Mouse (Mus musculus) neural tube, embryonic 12.5 days (tissue): ENCODE results near the gene Tfap4. TPM values are rescaled to one million over a fixed set of nuclear protein-coding genes. Genes with fewer than 3 reads are reported as not detected.
A peak's percentile ranks its signal among the peaks of the same experiment; 100 is the strongest.

Experiments used
- ATAC-seq: fragments of 200-750 bp; cut with Nextera tagmentation; 2 replicates; pipeline ENCODE4 v1.8.0; 2017; ENCODE audit warnings: low read depth, mild to moderate bottlenecking, moderate TSS enrichment, moderate library complexity; ENCODE audit not compliant: low FRiP score
- H3K27ac ChIP-seq: fragments of 300-500 bp; sonication (generic); 2 replicates; pipeline ENCODE4 v1.5.1; 2016
- H3K27me3 ChIP-seq: fragments of 300-500 bp; sonication (generic); replicated peaks from 2 replicates; pipeline ENCODE4 v1.6.1; 2016; ENCODE audit warnings: mild to moderate bottlenecking
- H3K36me3 ChIP-seq: fragments of 300-500 bp; sonication (generic); 2 replicates; pipeline ENCODE4 v1.6.1; 2016; ENCODE audit warnings: mild to moderate bottlenecking
- H3K4me1 ChIP-seq: fragments of 300-500 bp; sonication (generic); 2 replicates; pipeline ENCODE4 v1.6.1; 2016
- H3K4me2 ChIP-seq: fragments of 300-500 bp; sonication (generic); replicated peaks from 2 replicates; pipeline ENCODE4 v1.6.1; 2016; ENCODE audit warnings: mild to moderate bottlenecking
- H3K4me3 ChIP-seq: fragments of 300-500 bp; sonication (generic); 2 replicates; pipeline ENCODE4 v1.5.1; 2016
- H3K9ac ChIP-seq: fragments of 300-500 bp; sonication (generic); 2 replicates; pipeline ENCODE4 v1.6.1; 2016; ENCODE audit warnings: mild to moderate bottlenecking
- H3K9me3 ChIP-seq: fragments of 300-500 bp; sonication (generic); 2 replicates; pipeline ENCODE4 v1.6.1; 2016; ENCODE audit warnings: mild to moderate bottlenecking
- WGBS: fragments of 180-500 bp; shearing (Covaris S2); methylation state at CpG from one replicate; pipeline ENCODE4 v1.1.7; 2016; 5-methylcytosine and 5-hydroxymethylcytosine counted together
- polyA plus RNA-seq: library from polyadenylated mRNA; unstranded; fragments of >200 nt; fragmentation: Nextera tagmentation; extraction: Ambion mirVana; gene quantifications from 2 replicates; pipeline ENCODE4 v1.2.1, GENCODE M21; 2016

The Tfap4 gene
- polyA plus RNA-seq, 1 experiment from 2014 or later: 14.2 TPM

GRCm38 (mm10) chr16:4560145-4560952 lies 695 bp upstream of the Tfap4 start:
- Histone ChIP-seq H3K4me3 (peak overlapping the region; percentile 74), H3K4me1 (peaks cover 22% of the 10 kb centered on the region), H3K9me3 (no peaks in the 10 kb centered on the region), H3K36me3 (no peaks in the 10 kb centered on the region; the same call in 1 of the 2 replicates), H3K27me3 (no peaks in the 10 kb centered on the region), H3K4me2 (peak overlapping the region; percentile 87), H3K27ac (peak overlapping the region; percentile 32; the same call in 1 of the 2 replicates), H3K9ac (peak overlapping the region; percentile 79)
- 1% methylated on average over 43 of the region's 43 CpGs for WGBS
- ATAC-seq: peak; percentile 23

GRCm38 (mm10) chr16:4558980-4559631 lies 548 bp downstream of the Tfap4 start:
- peaks cover 22% of the 10 kb centered on the region for H3K4me1 ChIP-seq
- peak; percentile 48 for ATAC-seq
- H3K9ac ChIP-seq: peak overlapping the region; percentile 79
- WGBS: 0% methylated on average over 43 of the region's 43 CpGs
- peak overlapping the region; percentile 74 for H3K4me3 ChIP-seq
- no peaks in the 10 kb centered on the region; the same call in 1 of the 2 replicates for H3K36me3 ChIP-seq
- H3K27me3 ChIP-seq: no peaks in the 10 kb centered on the region
- peak overlapping the region; percentile 87 for H3K4me2 ChIP-seq
- no peaks in the 10 kb centered on the region for H3K9me3 ChIP-seq
- H3K27ac ChIP-seq: peak overlapping the region; percentile 77

- H3K27ac ChIP-seq: peak overlapping the region; percentile 77
- H3K36me3 ChIP-seq: no peaks in the 10 kb centered on the region; the same call in 1 of the 2 replicates
- peak overlapping the region; percentile 87 for H3K4me2 ChIP-seq
- H3K4me1 ChIP-seq: peaks cover 22% of the 10 kb centered on the region
- 0% methylated on average over 38 of the region's 38 CpGs for WGBS
- ATAC-seq: peak; percentile 94
- H3K4me3 ChIP-seq: peak overlapping the region; percentile 74
- H3K9me3 ChIP-seq: no peaks in the 10 kb centered on the region
- H3K27me3 ChIP-seq: no peaks in the 10 kb centered on the region
- H3K9ac ChIP-seq: peak overlapping the region; percentile 79
These were observed 1.2 kb downstream of the Tfap4 start for GRCm38 (mm10) chr16:4558384-4558979.

- Histone ChIP-seq H3K27me3 (no peaks in the 10 kb centered on the region), H3K4me2 (peak overlapping the region; percentile 87), H3K36me3 (no peaks in the 10 kb centered on the region; the same call in 1 of the 2 replicates), H3K9me3 (no peaks in the 10 kb centered on the region), H3K27ac (peak overlapping the region; percentile 77), H3K4me1 (peaks cover 23% of the 10 kb centered on the region), H3K9ac (peak overlapping the region; percentile 79), H3K4me3 (peak overlapping the region; percentile 74)
- ATAC-seq: peak; percentile 65
- 1% methylated on average over 19 of the region's 19 CpGs for WGBS
These were observed 1.7 kb downstream of the Tfap4 start for GRCm38 (mm10) chr16:4557949-4558348.

- WGBS: 84% methylated on average over 1 of the region's 1 CpGs
- Histone ChIP-seq H3K4me1 (peaks cover 30% of the 10 kb centered on the region), H3K4me3 (no peak overlapping the region), H3K9me3 (no peaks in the 10 kb centered on the region), H3K27ac (no peak overlapping the region), H3K27me3 (no peaks in the 10 kb centered on the region), H3K4me2 (peak overlapping the region; percentile 87), H3K36me3 (no peaks in the 10 kb centered on the region; the same call in 1 of the 2 replicates), H3K9ac (peak overlapping the region; percentile 26; the same call in 1 of the 2 replicates)
- ATAC-seq: no peak
These were observed 2.6 kb downstream of the Tfap4 start for GRCm38 (mm10) chr16:4557085-4557484.

GRCm38 (mm10) chr16:4555555-4555954 lies 4.1 kb downstream of the Tfap4 start:
- H3K4me2 ChIP-seq: no peak overlapping the region
- H3K36me3 ChIP-seq: peaks cover 8% of the 10 kb centered on the region; the same call in 1 of the 2 replicates
- no peaks in the 10 kb centered on the region for H3K9me3 ChIP-seq
- no peak overlapping the region for H3K4me3 ChIP-seq
- H3K4me1 ChIP-seq: peaks cover 28% of the 10 kb centered on the region
- no peak for ATAC-seq
- no peaks in the 10 kb centered on the region for H3K27me3 ChIP-seq
- H3K9ac ChIP-seq: no peak overlapping the region
- no peak overlapping the region for H3K27ac ChIP-seq
- WGBS: 100% methylated on average over 1 of the region's 1 CpGs

GRCm38 (mm10) chr16:4552829-4553550 lies 6.7 kb downstream of the Tfap4 start:
- Histone ChIP-seq H3K4me2 (peak overlapping the region; percentile 20; the same call in 1 of the 2 replicates), H3K9ac (no peak overlapping the region), H3K4me3 (no peak overlapping the region), H3K9me3 (no peaks in the 10 kb centered on the region), H3K4me1 (peaks cover 23% of the 10 kb centered on the region), H3K36me3 (peaks cover 21% of the 10 kb centered on the region), H3K27me3 (no peaks in the 10 kb centered on the region), H3K27ac (no peak overlapping the region)
- 58% methylated on average over 6 of the region's 6 CpGs for WGBS
- ATAC-seq: no peak

GRCm38 (mm10) chr16:4551885-4552284 lies 7.8 kb downstream of the Tfap4 start:
- WGBS: 90% methylated on average over 12 of the region's 12 CpGs
- Histone ChIP-seq H3K9ac (no peak overlapping the region), H3K27me3 (no peaks in the 10 kb centered on the region), H3K4me1 (peaks cover 12% of the 10 kb centered on the region), H3K27ac (no peak overlapping the region), H3K4me2 (no peak overlapping the region), H3K4me3 (no peak overlapping the region), H3K36me3 (peaks cover 27% of the 10 kb centered on the region), H3K9me3 (no peaks in the 10 kb centered on the region)
- ATAC-seq: no peak

- 42% methylated on average over 13 of the region's 13 CpGs for WGBS
- Histone ChIP-seq H3K4me2 (no peak overlapping the region), H3K4me3 (no peak overlapping the region), H3K9me3 (no peaks in the 10 kb centered on the region), H3K9ac (no peak overlapping the region), H3K27me3 (no peaks in the 10 kb centered on the region), H3K4me1 (peaks cover 8% of the 10 kb centered on the region; the same call in 1 of the 2 replicates), H3K27ac (no peak overlapping the region), H3K36me3 (peaks cover 33% of the 10 kb centered on the region)
- 0 out of 2 replicates have a peak, but pooled peaks have one; percentile 41 for ATAC-seq
These were observed 8.6 kb downstream of the Tfap4 start for GRCm38 (mm10) chr16:4551056-4551455.

GRCm38 (mm10) chr16:4548953-4549688 lies 10.5 kb downstream of the Tfap4 start:
- peaks cover 47% of the 10 kb centered on the region for H3K36me3 ChIP-seq
- no peak for ATAC-seq
- H3K9ac ChIP-seq: no peak overlapping the region
- no peaks in the 10 kb centered on the region for H3K27me3 ChIP-seq
- no peak overlapping the region for H3K4me2 ChIP-seq
- H3K27ac ChIP-seq: no peak overlapping the region
- H3K4me1 ChIP-seq: peaks cover 8% of the 10 kb centered on the region; the same call in 1 of the 2 replicates
- H3K4me3 ChIP-seq: no peak overlapping the region
- WGBS: 87% methylated on average over 18 of the region's 18 CpGs
- H3K9me3 ChIP-seq: no peaks in the 10 kb centered on the region

- Histone ChIP-seq H3K27ac (no peak overlapping the region), H3K9ac (no peak overlapping the region)
- ATAC-seq: no peak
These were observed 12.0 kb downstream of the Tfap4 start for GRCm38 (mm10) chr16:4547611-4548010.

More at GRCm38 (mm10) chr16:4547611-4548010, 12.0 kb downstream of the Tfap4 start:
- H3K27me3 ChIP-seq: no peaks in the 10 kb centered on the region
- H3K4me2 ChIP-seq: no peak overlapping the region
- no peak overlapping the region for H3K4me3 ChIP-seq
- peaks cover 4% of the 10 kb centered on the region; the same call in 1 of the 2 replicates for H3K4me1 ChIP-seq
- H3K36me3 ChIP-seq: peaks cover 47% of the 10 kb centered on the region
- WGBS: 93% methylated on average over 5 of the region's 5 CpGs
- no peaks in the 10 kb centered on the region for H3K9me3 ChIP-seq
